Mouse (Mus musculus) C2C12 (cell line): Measurements from ENCODE around the gene Srf.

Experiments
- CEBPB ChIP-seq: IDR thresholded peaks from one replicate; pipeline ENCODE4 v1.6.1; 2011; ENCODE audit warnings: low read depth, mild to moderate bottlenecking, control low read depth, moderate library complexity
- CTCF ChIP-seq: IDR thresholded peaks from one replicate; pipeline ENCODE4 v1.5.1; 2011; ENCODE audit not compliant: control insufficient read depth, insufficient read depth, insufficient read length
- MAX ChIP-seq: IDR thresholded peaks from one replicate; pipeline ENCODE4 v1.6.1; 2011; ENCODE audit warnings: mild to moderate bottlenecking, control low read depth
- MYOD1 ChIP-seq: IDR thresholded peaks from one replicate; pipeline ENCODE4 v1.6.1; 2011; ENCODE audit warnings: low read depth; ENCODE audit not compliant: control insufficient read depth, insufficient read length
- MYOG ChIP-seq: IDR thresholded peaks from one replicate; pipeline ENCODE4 v1.6.1; 2011; ENCODE audit not compliant: control insufficient read depth, insufficient read length; ENCODE audit errors: extremely low read depth
- USF1 ChIP-seq: IDR thresholded peaks from one replicate; pipeline ENCODE4 v1.6.1; 2011; ENCODE audit warnings: low read depth, mild to moderate bottlenecking, control low read depth, moderate library complexity

DNA sequence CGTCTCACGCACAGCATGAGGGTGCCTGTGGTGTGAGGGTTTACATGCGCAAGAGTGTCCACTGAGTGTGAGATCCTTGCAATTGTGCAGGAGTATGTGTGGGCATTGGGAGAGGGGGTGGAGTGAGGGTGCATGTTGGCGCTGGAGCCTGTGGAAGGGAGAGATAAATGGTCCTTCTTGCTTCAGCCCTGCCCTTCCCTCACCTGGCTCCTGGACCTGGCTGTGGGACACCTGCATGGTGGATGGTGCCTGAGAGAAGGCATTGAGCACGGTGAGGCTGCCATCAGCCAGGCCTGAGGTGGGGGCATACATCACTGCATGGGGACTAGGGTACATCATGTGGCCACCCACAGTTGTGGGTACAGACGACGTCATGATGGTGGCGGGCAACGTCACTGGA is 6.3 kb downstream of the Srf start:
- TF ChIP-seq CTCF: no peak
- no peak for TF ChIP-seq CEBPB
- TF ChIP-seq USF1: no peak
- no peak for TF ChIP-seq MAX
- TF ChIP-seq MYOD1: no peak
- no peak for TF ChIP-seq MYOG
